Mouse (Mus musculus): ENCODE measurements around the gene Agap3. TPM values are rescaled to one million over a fixed set of nuclear protein-coding genes. Genes with fewer than 3 reads are reported as not detected.

Agap3 gene
- polyA plus RNA-seq, 1 experiment from 2014 or later, result 24.6 TPM

DNA sequence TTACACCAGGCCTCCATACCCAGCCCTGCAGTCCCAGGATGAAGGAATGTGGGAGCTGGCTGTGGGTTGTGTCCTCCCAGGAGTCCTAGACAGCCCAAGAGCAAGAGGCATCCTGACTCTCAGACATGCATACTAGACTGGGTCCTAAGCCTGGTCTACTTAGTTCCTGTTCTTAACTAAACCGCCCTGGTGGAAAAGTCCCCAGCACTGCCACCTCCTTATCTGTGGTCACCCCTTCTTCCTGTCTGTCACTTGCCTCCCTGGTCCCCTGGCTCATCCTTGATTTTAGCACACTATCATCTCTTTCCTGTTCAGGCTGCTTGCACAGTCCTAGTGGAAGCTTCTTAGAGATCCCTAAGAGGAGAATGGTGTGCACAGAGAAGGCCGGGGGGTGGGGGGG lies 53.5 kb downstream of the Agap3 start:
- H3K9me3 ChIP-seq (replicated peaks; ENCODE audit: control insufficient read depth, low read length), result no peaks in the 10 kb centered on the region
- no peak overlapping the region for H3K9ac ChIP-seq (ENCODE audit: low read depth, low read length)
- H3K36me3 ChIP-seq (ENCODE audit: control insufficient read depth, insufficient read depth, low read length), result peaks cover 13% of the 10 kb centered on the region
- H3K27ac ChIP-seq (ENCODE audit: low read depth, low read length), result no peak overlapping the region
- WGBS (ENCODE audit: insufficient replicate concordance), result 43% methylated on average over 2 of the region's 2 CpGs
- no peak for ATAC-seq (replicated peaks; ENCODE audit: insufficient number of reproducible peaks, low FRiP score, low TSS enrichment)
- peaks cover 12% of the 10 kb centered on the region for H3K4me1 ChIP-seq (ENCODE audit: control insufficient read depth, insufficient read depth, low read length)
- H3K4me2 ChIP-seq, result no peak overlapping the region
- H3K27me3 ChIP-seq (ENCODE audit: control insufficient read depth, insufficient read depth, low read length), result peaks cover 19% of the 10 kb centered on the region; the same call in 1 of the 2 replicates
- no peak overlapping the region for H3K4me3 ChIP-seq (ENCODE audit: low read depth, low read length)

DNA sequence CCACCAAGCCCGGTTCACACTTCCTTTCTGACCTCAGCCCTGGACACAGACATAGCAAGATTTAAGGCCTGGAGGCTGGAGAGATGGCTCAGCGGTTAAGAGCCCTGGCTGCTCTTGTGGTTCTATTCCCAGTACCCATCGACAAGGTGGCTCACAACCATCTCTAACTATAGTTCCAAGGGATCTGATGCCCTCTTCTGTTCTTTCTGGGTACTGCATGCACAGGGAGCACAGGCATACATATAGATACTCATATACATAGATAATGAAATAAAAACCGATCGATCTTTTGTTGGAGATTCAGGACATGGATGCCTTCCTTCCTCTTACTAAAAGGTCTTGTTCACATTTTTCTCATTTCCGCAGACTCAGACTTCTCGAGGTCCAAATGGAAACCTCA lies 56.4 kb downstream of the Agap3 start:
- Histone ChIP-seq H3K4me3 (ENCODE audit: low read depth, low read length) (no peak overlapping the region), H3K4me1 (ENCODE audit: control insufficient read depth, insufficient read depth, low read length) (peaks cover 12% of the 10 kb centered on the region), H3K9me3 (replicated peaks; ENCODE audit: control insufficient read depth, low read length) (no peaks in the 10 kb centered on the region), H3K36me3 (ENCODE audit: control insufficient read depth, insufficient read depth, low read length) (no peaks in the 10 kb centered on the region), H3K9ac (ENCODE audit: low read depth, low read length) (no peak overlapping the region), H3K27me3 (ENCODE audit: control insufficient read depth, insufficient read depth, low read length) (peaks cover 14% of the 10 kb centered on the region), H3K27ac (ENCODE audit: low read depth, low read length) (no peak overlapping the region), H3K4me2 (no peak overlapping the region)
- WGBS (ENCODE audit: insufficient replicate concordance), result 84% methylated on average over 7 of the region's 7 CpGs
- ATAC-seq (replicated peaks; ENCODE audit: insufficient number of reproducible peaks, low FRiP score, low TSS enrichment), result no peak

- Histone ChIP-seq H3K9ac (ENCODE audit: low read depth, low read length) (no peak overlapping the region), H3K27ac (ENCODE audit: low read depth, low read length) (no peak overlapping the region), H3K27me3 (ENCODE audit: control insufficient read depth, insufficient read depth, low read length) (no peaks in the 10 kb centered on the region; the same call in 1 of the 2 replicates), H3K4me3 (ENCODE audit: low read depth, low read length) (no peak overlapping the region), H3K4me2 (no peak overlapping the region), H3K4me1 (ENCODE audit: control insufficient read depth, insufficient read depth, low read length) (peaks cover 4% of the 10 kb centered on the region; the same call in 1 of the 2 replicates), H3K36me3 (ENCODE audit: control insufficient read depth, insufficient read depth, low read length) (no peaks in the 10 kb centered on the region), H3K9me3 (replicated peaks; ENCODE audit: control insufficient read depth, low read length) (no peaks in the 10 kb centered on the region)
- WGBS (ENCODE audit: insufficient replicate concordance), result 41% methylated on average over 11 of the region's 11 CpGs
- peak; percentile 23; the same call in 1 of the 2 replicates for ATAC-seq (replicated peaks; ENCODE audit: insufficient number of reproducible peaks, low FRiP score, low TSS enrichment)
Observed at GRCm38 (mm10) chr5:24510635-24511034, 58.7 kb downstream of the Agap3 start.

DNA sequence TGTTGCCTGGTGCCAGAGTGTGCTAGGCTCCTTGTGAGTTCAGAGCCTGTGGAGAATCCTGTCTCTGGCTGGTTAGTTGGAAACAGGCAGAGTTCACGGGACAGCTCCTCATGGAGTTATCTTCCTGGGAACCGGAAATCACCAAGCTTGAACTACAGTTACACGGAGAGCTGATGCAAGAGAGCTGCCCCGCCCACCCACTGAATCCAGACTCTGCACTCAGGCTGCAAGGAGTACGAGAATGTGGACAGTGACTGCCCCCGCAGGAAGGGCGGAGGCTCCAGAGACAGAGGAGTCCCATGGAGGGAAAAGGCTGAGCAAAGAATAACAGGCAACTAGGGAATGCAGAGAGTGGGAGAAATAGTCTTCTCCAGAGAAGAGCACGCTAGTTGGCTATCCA lies 60.3 kb downstream of the Agap3 start:
- ATAC-seq (replicated peaks; ENCODE audit: insufficient number of reproducible peaks, low FRiP score, low TSS enrichment), result peak; percentile 36; the same call in 1 of the 2 replicates
- Histone ChIP-seq H3K27ac (ENCODE audit: low read depth, low read length) (no peak overlapping the region), H3K4me3 (ENCODE audit: low read depth, low read length) (no peak overlapping the region), H3K9me3 (replicated peaks; ENCODE audit: control insufficient read depth, low read length) (no peaks in the 10 kb centered on the region), H3K9ac (ENCODE audit: low read depth, low read length) (no peak overlapping the region), H3K36me3 (ENCODE audit: control insufficient read depth, insufficient read depth, low read length) (no peaks in the 10 kb centered on the region), H3K4me2 (no peak overlapping the region), H3K27me3 (ENCODE audit: control insufficient read depth, insufficient read depth, low read length) (no peaks in the 10 kb centered on the region; the same call in none of the 2 replicates), H3K4me1 (ENCODE audit: control insufficient read depth, insufficient read depth, low read length) (peaks cover 4% of the 10 kb centered on the region; the same call in 1 of the 2 replicates)
- WGBS (ENCODE audit: insufficient replicate concordance), result 37% methylated on average over 8 of the region's 8 CpGs

DNA sequence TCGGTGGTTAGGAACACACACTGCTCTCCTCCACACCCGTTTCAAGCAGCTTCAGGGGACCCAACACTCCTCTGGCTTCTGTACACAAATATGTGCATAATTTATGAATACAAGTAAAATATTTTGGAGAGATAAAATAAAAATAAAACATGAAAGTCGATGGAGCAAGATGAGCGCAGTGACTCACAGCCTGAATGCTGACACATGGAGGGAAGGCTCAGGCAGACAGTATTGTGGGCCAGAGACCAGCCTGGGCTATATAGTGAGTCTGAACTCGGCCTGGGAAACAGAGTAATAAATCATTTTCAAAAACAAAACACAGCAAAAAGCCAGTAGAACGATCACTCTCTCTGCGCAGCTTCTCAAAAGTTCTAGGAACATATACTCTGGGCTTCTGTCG lies 69.4 kb downstream of the Agap3 start:
- ATAC-seq (replicated peaks; ENCODE audit: insufficient number of reproducible peaks, low FRiP score, low TSS enrichment), result no peak
- Histone ChIP-seq H3K27ac (ENCODE audit: low read depth, low read length) (no peak overlapping the region), H3K9ac (ENCODE audit: low read depth, low read length) (no peak overlapping the region), H3K36me3 (ENCODE audit: control insufficient read depth, insufficient read depth, low read length) (no peaks in the 10 kb centered on the region), H3K4me3 (ENCODE audit: low read depth, low read length) (no peak overlapping the region), H3K4me2 (no peak overlapping the region), H3K4me1 (ENCODE audit: control insufficient read depth, insufficient read depth, low read length) (peaks cover 4% of the 10 kb centered on the region; the same call in 1 of the 2 replicates), H3K9me3 (replicated peaks; ENCODE audit: control insufficient read depth, low read length) (no peaks in the 10 kb centered on the region), H3K27me3 (ENCODE audit: control insufficient read depth, insufficient read depth, low read length) (peaks cover 51% of the 10 kb centered on the region)
- WGBS (ENCODE audit: insufficient replicate concordance), result 63% methylated on average over 8 of the region's 8 CpGs

GRCm38 (mm10) chr5:24523806-24524205 lies 71.8 kb downstream of the Agap3 start:
- H3K36me3 ChIP-seq (ENCODE audit: control insufficient read depth, insufficient read depth, low read length), result no peaks in the 10 kb centered on the region
- 55% methylated on average over 8 of the region's 8 CpGs for WGBS (ENCODE audit: insufficient replicate concordance)
- H3K9ac ChIP-seq (ENCODE audit: low read depth, low read length), result no peak overlapping the region
- H3K4me3 ChIP-seq (ENCODE audit: low read depth, low read length), result no peak overlapping the region
- ATAC-seq (replicated peaks; ENCODE audit: insufficient number of reproducible peaks, low FRiP score, low TSS enrichment), result no peak
- no peaks in the 10 kb centered on the region for H3K9me3 ChIP-seq (replicated peaks; ENCODE audit: control insufficient read depth, low read length)
- H3K4me1 ChIP-seq (ENCODE audit: control insufficient read depth, insufficient read depth, low read length), result peaks cover 8% of the 10 kb centered on the region
- H3K4me2 ChIP-seq, result no peak overlapping the region
- peaks cover 75% of the 10 kb centered on the region for H3K27me3 ChIP-seq (ENCODE audit: control insufficient read depth, insufficient read depth, low read length)
- no peak overlapping the region for H3K27ac ChIP-seq (ENCODE audit: low read depth, low read length)

- H3K27ac ChIP-seq (ENCODE audit: low read depth, low read length), result no peak overlapping the region
- H3K9me3 ChIP-seq (replicated peaks; ENCODE audit: control insufficient read depth, low read length), result no peaks in the 10 kb centered on the region
- H3K36me3 ChIP-seq (ENCODE audit: control insufficient read depth, insufficient read depth, low read length), result no peaks in the 10 kb centered on the region
- ATAC-seq (replicated peaks; ENCODE audit: insufficient number of reproducible peaks, low FRiP score, low TSS enrichment), result no peak
- WGBS (ENCODE audit: insufficient replicate concordance), result 26% methylated on average over 4 of the region's 4 CpGs
- H3K4me3 ChIP-seq (ENCODE audit: low read depth, low read length), result no peak overlapping the region
- peaks cover 8% of the 10 kb centered on the region for H3K4me1 ChIP-seq (ENCODE audit: control insufficient read depth, insufficient read depth, low read length)
- H3K9ac ChIP-seq (ENCODE audit: low read depth, low read length), result no peak overlapping the region
- no peak overlapping the region for H3K4me2 ChIP-seq
- peaks cover 82% of the 10 kb centered on the region for H3K27me3 ChIP-seq (ENCODE audit: control insufficient read depth, insufficient read depth, low read length)
Observed at GRCm38 (mm10) chr5:24524522-24524921, 72.5 kb downstream of the Agap3 start.

- H3K9ac ChIP-seq (ENCODE audit: low read depth, low read length), result no peak overlapping the region
- H3K36me3 ChIP-seq (ENCODE audit: control insufficient read depth, insufficient read depth, low read length), result no peaks in the 10 kb centered on the region
- H3K27ac ChIP-seq (ENCODE audit: low read depth, low read length), result no peak overlapping the region
- 5% methylated on average over 34 of the region's 34 CpGs for WGBS (ENCODE audit: insufficient replicate concordance)
- H3K4me3 ChIP-seq (ENCODE audit: low read depth, low read length), result peak overlapping the region; percentile 51
- H3K4me1 ChIP-seq (ENCODE audit: control insufficient read depth, insufficient read depth, low read length), result peaks cover 8% of the 10 kb centered on the region
- H3K9me3 ChIP-seq (replicated peaks; ENCODE audit: control insufficient read depth, low read length), result no peaks in the 10 kb centered on the region
- ATAC-seq (replicated peaks; ENCODE audit: insufficient number of reproducible peaks, low FRiP score, low TSS enrichment), result no peak
- peak overlapping the region; percentile 85 for H3K4me2 ChIP-seq
- H3K27me3 ChIP-seq (ENCODE audit: control insufficient read depth, insufficient read depth, low read length), result peaks cover 81% of the 10 kb centered on the region
Observed at GRCm38 (mm10) chr5:24525360-24526189, 73.6 kb downstream of the Agap3 start.

Data from heart, embryonic 11.5 days (tissue).